Mouse (Mus musculus) cerebellum, adult 2 months (tissue): Measurements from ENCODE around the gene Trim2. TPM values are rescaled to one million over a fixed set of nuclear protein-coding genes. Genes with fewer than 3 reads are reported as not detected.

ENCODE experiments used
- DNase-seq, 2 experiments: peaks; one replicate each; pipeline ENCODE4 v3.0.0; 2021
- H3K27ac ChIP-seq: fragments of 200-500 bp; 2 replicates; pipeline ENCODE4 v1.5.1; 2012; ENCODE audit warnings: low read length, control low read depth, inconsistent platforms; ENCODE audit not compliant: insufficient read depth
- H3K27me3 ChIP-seq: fragments of 200-500 bp; 2 replicates; pipeline ENCODE4 v1.6.1; 2012; ENCODE audit warnings: inconsistent platforms, mild to moderate bottlenecking, low read length, moderate library complexity; ENCODE audit not compliant: control insufficient read depth, insufficient read depth
- H3K4me1 ChIP-seq: fragments of 200-500 bp; 2 replicates; pipeline ENCODE4 v1.6.1; 2011; ENCODE audit warnings: low read length; ENCODE audit not compliant: control insufficient read depth, insufficient read depth
- H3K4me3 ChIP-seq: fragments of 200-500 bp; replicated peaks from 2 replicates; pipeline ENCODE3; 2011; ENCODE audit warnings: mild to moderate bottlenecking, low read depth, low read length, control low read depth; ENCODE audit not compliant: insufficient read depth
- CTCF ChIP-seq: fragments of 200-500 bp; IDR thresholded peaks from 2 replicates; pipeline ENCODE4 v1.5.1; 2011; ENCODE audit warnings: low read depth, mild to moderate bottlenecking, control low read depth, low read length, moderate library complexity, borderline replicate concordance; ENCODE audit not compliant: insufficient read depth
- POLR2A ChIP-seq: fragments of 200-500 bp; IDR thresholded peaks from 2 replicates; pipeline ENCODE4 v1.6.1; 2011; ENCODE audit warnings: low read length, control low read depth, borderline replicate concordance; ENCODE audit not compliant: insufficient read depth
- WGBS: fragments of 180-500 bp; shearing (Covaris S2); methylation state at CpG from one replicate; pipeline ENCODE4 v1.1.7; 2018; 5-methylcytosine and 5-hydroxymethylcytosine counted together
- polyA plus RNA-seq: library from polyadenylated mRNA; depleted of rRNA; stranded (reverse); fragments of >200 nt; gene quantifications from 2 replicates; pipeline ENCODE4 v1.2.3, GENCODE M21; 2012

Trim2 gene
- polyA plus RNA-seq, 1 experiment, result 120 TPM

DNA sequence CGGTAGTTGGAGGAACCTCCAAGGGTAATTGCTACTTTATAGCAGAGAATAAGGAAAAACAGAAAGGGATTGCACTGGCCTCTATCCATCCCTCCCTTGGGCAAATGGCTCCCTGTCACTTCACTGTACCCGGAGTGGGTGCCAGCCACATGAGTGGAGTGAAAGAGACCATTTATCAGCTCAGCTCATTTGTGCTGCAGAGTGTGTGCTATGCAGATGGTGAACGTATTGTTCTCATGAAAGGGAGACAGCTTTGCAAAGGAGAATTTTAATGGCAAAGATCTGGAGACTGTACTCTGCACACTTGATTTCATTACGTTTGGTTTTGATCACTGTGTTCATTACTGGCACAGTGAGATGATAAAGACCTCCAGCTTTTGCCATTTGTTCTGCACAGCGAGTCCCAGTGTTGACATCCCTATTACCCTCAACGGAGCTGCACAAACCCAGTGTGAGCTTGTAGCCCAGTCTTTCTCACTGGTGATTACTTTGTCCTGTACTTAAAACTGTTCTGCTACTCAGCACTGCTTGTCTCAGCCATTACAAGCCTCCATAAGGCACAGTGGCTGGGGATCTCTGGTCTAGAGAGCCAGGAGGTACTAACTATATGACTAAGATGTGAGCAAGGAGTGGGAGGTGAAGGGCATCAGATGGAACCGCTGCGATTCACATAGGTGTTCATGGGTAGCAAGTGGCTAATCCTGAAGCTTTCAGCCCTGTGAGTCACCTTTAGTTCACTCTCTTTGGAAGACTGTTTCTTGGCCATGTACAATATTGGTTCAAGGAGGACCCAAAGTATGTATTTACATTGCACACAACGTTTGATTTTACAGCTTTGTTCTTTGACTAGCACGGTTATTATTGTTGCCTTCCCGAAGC lies 53.7 kb downstream of the Trim2 start:
- no peak overlapping the region for H3K4me3 ChIP-seq
- 61% methylated on average over 11 of the region's 11 CpGs for WGBS
- H3K27ac ChIP-seq, result no peak overlapping the region
- H3K27me3 ChIP-seq, result no peaks in the 10 kb centered on the region
- peaks cover 2% of the 10 kb centered on the region; the same call in 1 of the 2 replicates for H3K4me1 ChIP-seq
- TF ChIP-seq CTCF (no peak), POLR2A (no peak)
- peak in 1 of 2 experiments; percentile 25 for DNase-seq

DNA sequence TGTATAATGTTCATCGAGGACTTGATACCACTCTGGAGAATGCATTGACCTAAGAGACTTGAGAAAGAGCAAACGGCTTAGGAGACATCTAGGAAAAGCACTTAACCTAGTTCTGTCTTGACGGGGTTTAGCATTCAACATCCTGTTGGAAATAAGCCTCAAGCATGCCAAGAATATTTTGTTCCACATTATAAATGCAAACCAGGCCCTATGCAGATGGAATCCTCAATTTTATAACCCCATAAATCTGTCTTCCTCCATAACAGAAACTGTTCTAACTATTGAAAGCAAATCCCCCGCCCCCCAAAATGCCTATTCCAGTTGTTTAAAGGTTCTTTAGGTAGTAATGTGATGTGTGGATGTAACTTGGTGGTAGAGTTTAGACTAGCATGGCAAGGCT lies 55.0 kb downstream of the Trim2 start:
- TF ChIP-seq CTCF, result no peak
- TF ChIP-seq POLR2A, result no peak
- no peak overlapping the region for H3K27ac ChIP-seq
- no peaks in the 10 kb centered on the region for H3K27me3 ChIP-seq
- no peak overlapping the region for H3K4me3 ChIP-seq
- peaks cover 2% of the 10 kb centered on the region; the same call in 1 of the 2 replicates for H3K4me1 ChIP-seq
- WGBS, result 73% methylated on average over 4 of the region's 4 CpGs
- DNase-seq, result no peak

DNA sequence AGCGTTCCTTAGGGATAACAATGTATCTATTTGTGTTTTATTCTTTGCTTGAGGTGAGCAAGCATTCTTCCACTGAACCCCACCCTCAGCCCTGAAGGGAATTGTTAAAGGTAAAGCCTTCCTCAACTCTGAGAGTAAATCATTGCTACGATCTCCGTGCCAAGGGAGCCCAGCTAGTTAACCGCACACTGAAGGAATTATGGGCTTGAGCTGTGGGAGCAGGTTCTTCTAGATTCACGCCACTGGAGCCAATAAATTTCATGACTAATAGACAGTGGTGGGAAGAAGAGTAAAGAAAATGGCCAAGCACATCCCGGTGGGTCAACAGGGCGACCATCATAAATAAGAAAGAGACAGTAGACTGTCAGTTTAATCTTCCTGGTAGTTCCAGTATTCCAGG lies 56.4 kb downstream of the Trim2 start:
- DNase-seq, result no peak
- Histone ChIP-seq H3K27me3 (no peaks in the 10 kb centered on the region), H3K4me1 (peaks cover 6% of the 10 kb centered on the region; the same call in 1 of the 2 replicates), H3K4me3 (no peak overlapping the region), H3K27ac (no peak overlapping the region)
- WGBS, result 98% methylated on average over 7 of the region's 7 CpGs
- TF ChIP-seq CTCF (no peak), POLR2A (no peak)

DNA sequence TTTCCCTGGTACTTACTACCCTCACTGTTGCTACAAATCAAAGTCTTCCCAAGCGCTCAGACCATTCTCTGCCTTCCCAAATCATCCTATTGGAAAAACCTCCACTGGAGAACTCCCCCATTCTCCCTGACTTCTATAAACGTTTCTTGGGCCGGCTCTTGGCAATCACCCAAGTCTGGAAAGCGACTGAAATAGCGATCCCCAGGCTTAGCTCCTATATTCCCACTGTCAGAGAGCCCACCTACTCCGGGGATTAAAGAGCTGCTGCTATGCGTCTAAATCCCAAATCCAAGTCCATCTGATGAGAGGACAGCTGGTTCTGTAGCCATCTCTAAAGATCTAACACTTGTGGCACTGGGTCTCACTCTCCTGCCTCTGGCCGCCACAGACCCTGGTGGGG lies 58.9 kb downstream of the Trim2 start:
- H3K27me3 ChIP-seq, result no peaks in the 10 kb centered on the region
- peaks cover 4% of the 10 kb centered on the region; the same call in 1 of the 2 replicates for H3K4me1 ChIP-seq
- H3K4me3 ChIP-seq, result no peak overlapping the region
- no peak for DNase-seq
- no peak overlapping the region for H3K27ac ChIP-seq
- TF ChIP-seq CTCF (no peak), POLR2A (no peak)
- 41% methylated on average over 8 of the region's 8 CpGs for WGBS

DNA sequence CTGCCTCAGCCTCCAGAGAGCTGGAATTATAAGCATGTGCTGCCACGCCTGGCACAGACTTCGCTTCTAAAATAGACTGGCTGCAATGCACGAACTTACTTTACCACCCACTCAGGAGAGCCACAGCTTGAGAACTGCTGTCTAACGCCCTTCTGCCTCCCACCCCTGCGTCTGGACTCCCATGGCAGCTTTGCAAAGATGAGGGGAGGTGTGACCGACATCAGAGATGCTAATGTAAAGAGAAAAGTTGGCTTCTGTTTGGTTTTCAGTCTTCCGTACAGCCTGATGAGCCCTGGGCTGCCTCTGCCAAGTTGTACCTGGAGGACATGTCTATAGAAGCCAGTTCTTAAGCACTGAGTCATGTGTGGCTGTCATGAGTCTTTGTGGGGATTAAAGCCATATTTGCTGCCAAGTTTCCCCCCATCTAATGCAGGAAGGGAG lies 60.2 kb downstream of the Trim2 start:
- WGBS, result 47% methylated on average over 7 of the region's 7 CpGs
- no peak for DNase-seq
- H3K27ac ChIP-seq, result no peak overlapping the region
- TF ChIP-seq POLR2A (no peak), CTCF (no peak)
- peaks cover 4% of the 10 kb centered on the region; the same call in 1 of the 2 replicates for H3K4me1 ChIP-seq
- no peak overlapping the region for H3K4me3 ChIP-seq
- H3K27me3 ChIP-seq, result no peaks in the 10 kb centered on the region

DNA sequence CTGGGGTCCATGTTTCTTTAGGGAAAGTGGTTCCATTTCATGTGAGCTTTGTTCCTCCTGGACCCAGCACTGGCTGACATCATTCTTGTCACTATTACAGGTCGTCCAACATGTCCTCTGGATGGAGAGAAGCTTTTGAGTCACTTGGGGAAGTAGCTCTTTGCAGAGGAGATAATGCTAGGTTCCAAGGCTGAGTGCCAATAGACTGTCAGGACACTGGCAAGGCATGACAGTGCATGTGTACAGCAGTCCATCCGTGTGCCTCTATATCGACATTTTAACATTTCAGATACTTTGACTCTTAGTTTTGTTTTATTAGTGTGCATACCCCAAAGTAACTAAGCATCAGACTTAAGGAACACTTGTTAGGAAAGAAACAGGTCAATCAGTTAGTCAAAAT lies 63.6 kb downstream of the Trim2 start:
- Histone ChIP-seq H3K4me3 (no peak overlapping the region), H3K4me1 (peaks cover 4% of the 10 kb centered on the region; the same call in 1 of the 2 replicates), H3K27me3 (no peaks in the 10 kb centered on the region), H3K27ac (no peak overlapping the region)
- WGBS, result 26% methylated on average over 3 of the region's 3 CpGs
- no peak for DNase-seq
- TF ChIP-seq CTCF, result no peak
- no peak for TF ChIP-seq POLR2A

DNA sequence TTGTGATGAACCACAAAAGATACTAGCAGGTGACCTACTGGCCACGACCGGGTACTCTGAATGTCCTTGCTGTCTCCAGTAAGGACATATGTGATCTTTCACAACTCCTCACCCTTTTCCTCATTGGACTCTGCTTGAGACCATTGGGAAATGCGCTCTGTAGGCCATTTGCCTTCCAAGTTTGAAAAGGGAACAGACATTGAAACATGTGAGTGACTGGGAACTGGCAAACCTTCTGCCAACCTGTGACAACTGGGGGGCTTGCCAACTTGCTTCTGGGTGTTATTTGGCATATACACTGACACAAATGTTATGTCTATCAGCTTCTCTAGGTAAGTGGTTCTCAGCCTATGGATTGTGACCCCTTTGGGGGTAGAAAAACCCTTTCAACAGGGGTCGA lies 64.2 kb downstream of the Trim2 start:
- H3K4me3 ChIP-seq, result no peak overlapping the region

DNA sequence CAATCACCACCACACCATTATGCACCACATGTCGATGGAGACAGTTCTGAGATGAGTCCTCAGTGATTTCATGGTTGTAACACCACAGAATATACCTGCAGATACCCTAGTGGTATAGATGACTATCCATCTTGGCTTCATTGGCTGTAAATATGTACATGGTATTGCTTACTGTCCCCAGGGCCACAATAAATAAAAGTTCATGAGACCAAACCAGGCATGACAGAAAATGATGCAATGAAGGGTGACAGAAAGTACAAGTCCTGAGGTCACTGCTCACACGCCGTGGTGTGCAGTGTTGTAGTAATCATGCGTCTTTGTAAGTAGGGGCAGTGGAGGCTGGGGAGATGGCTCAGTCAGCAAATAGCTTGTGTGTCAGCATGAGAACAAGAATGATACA lies 65.6 kb downstream of the Trim2 start:
- TF ChIP-seq CTCF, result no peak
- no peak for TF ChIP-seq POLR2A
- H3K4me3 ChIP-seq, result no peak overlapping the region
- no peaks in the 10 kb centered on the region for H3K4me1 ChIP-seq
- WGBS, result 97% methylated on average over 4 of the region's 4 CpGs
- no peak for DNase-seq
- no peak overlapping the region for H3K27ac ChIP-seq
- no peaks in the 10 kb centered on the region for H3K27me3 ChIP-seq

More for the DNA sequence above, 64.2 kb downstream of the Trim2 start:
- Histone ChIP-seq H3K4me1 (peaks cover 4% of the 10 kb centered on the region; the same call in 1 of the 2 replicates), H3K27me3 (no peaks in the 10 kb centered on the region), H3K27ac (no peak overlapping the region)
- DNase-seq, result peak in 1 of 2 experiments; percentile 59
- 25% methylated on average over 4 of the region's 4 CpGs for WGBS
- TF ChIP-seq POLR2A (no peak), CTCF (no peak)
